Mouse (Mus musculus) thymus, adult 2 months (tissue): Measurements from ENCODE around the gene Duox1. TPM values are rescaled to one million over a fixed set of nuclear protein-coding genes. Genes with fewer than 3 reads are reported as not detected.

ENCODE experiments used
- DNase-seq: peaks from one replicate; pipeline ENCODE4 v3.0.0; 2021
- H3K27ac ChIP-seq: fragments of 200-500 bp; 2 replicates; pipeline ENCODE4 v1.5.1; 2012; ENCODE audit warnings: low read length, control low read depth; ENCODE audit not compliant: control insufficient read depth, insufficient read depth
- H3K27me3 ChIP-seq: fragments of 200-500 bp; 2 replicates; pipeline ENCODE4 v1.6.1; 2012; ENCODE audit warnings: mild to moderate bottlenecking, low read length, moderate library complexity, mixed read lengths; ENCODE audit not compliant: control insufficient read depth, insufficient read depth
- H3K36me3 ChIP-seq: fragments of 200-500 bp; 2 replicates; pipeline ENCODE4 v1.6.1; 2012; ENCODE audit warnings: mild to moderate bottlenecking, low read length, moderate library complexity; ENCODE audit not compliant: control insufficient read depth, insufficient read depth
- H3K4me1 ChIP-seq: fragments of 200-500 bp; replicated peaks from 2 replicates; pipeline ENCODE4 v1.6.1; 2012; ENCODE audit warnings: low read length; ENCODE audit not compliant: control insufficient read depth, insufficient read depth
- H3K4me3 ChIP-seq: fragments of 200-500 bp; 2 replicates; pipeline ENCODE4 v1.5.1; 2012; ENCODE audit warnings: mild to moderate bottlenecking, low read length, control low read depth, moderate library complexity; ENCODE audit not compliant: control insufficient read depth, insufficient read depth
- CTCF ChIP-seq: fragments of 200-500 bp; IDR thresholded peaks from 2 replicates; pipeline ENCODE4 v1.5.1; 2012; ENCODE audit warnings: mild to moderate bottlenecking, control low read depth, low read length, moderate library complexity, borderline replicate concordance; ENCODE audit not compliant: control insufficient read depth, poor library complexity, insufficient read depth; ENCODE audit errors: extremely low read depth
- POLR2A ChIP-seq: fragments of 200-500 bp; IDR thresholded peaks from 2 replicates; pipeline ENCODE4 v1.6.1; 2012; ENCODE audit warnings: mild to moderate bottlenecking, low read length, control low read depth, moderate library complexity; ENCODE audit not compliant: control insufficient read depth, poor library complexity, insufficient read depth; ENCODE audit errors: extremely low read depth
- WGBS: fragments of 180-500 bp; shearing (Covaris S2); methylation state at CpG from one replicate; pipeline ENCODE4 v1.1.7; 2018; 5-methylcytosine and 5-hydroxymethylcytosine counted together
- polyA plus RNA-seq: library from polyadenylated mRNA; depleted of rRNA; stranded (reverse); fragments of >200 nt; gene quantifications from 2 replicates; pipeline ENCODE4 v1.2.3, GENCODE M21; 2012

The Duox1 gene
- polyA plus RNA-seq, 1 experiment, result 0.26 TPM

GRCm38 (mm10) chr2:122372541-122372940 is 57.1 kb downstream of the Duox1 start:
- TF ChIP-seq POLR2A (no peak), CTCF (no peak)
- H3K27ac ChIP-seq, result no peak overlapping the region
- WGBS, result 96% methylated on average over 1 of the region's 1 CpGs
- H3K4me1 ChIP-seq, result peaks cover 27% of the 10 kb centered on the region
- H3K27me3 ChIP-seq, result no peaks in the 10 kb centered on the region
- DNase-seq, result no peak
- no peaks in the 10 kb centered on the region for H3K36me3 ChIP-seq
- no peak overlapping the region for H3K4me3 ChIP-seq

- DNase-seq, result no peak
- Histone ChIP-seq H3K27ac (no peak overlapping the region), H3K36me3 (no peaks in the 10 kb centered on the region), H3K4me1 (peaks cover 18% of the 10 kb centered on the region), H3K27me3 (no peaks in the 10 kb centered on the region), H3K4me3 (no peak overlapping the region)
- TF ChIP-seq CTCF (no peak), POLR2A (no peak)
- WGBS, result 83% methylated on average over 5 of the region's 5 CpGs
Observed at GRCm38 (mm10) chr2:122374012-122374411, 58.5 kb downstream of the Duox1 start.

- peaks cover 13% of the 10 kb centered on the region for H3K4me1 ChIP-seq
- no peak for DNase-seq
- 32% methylated on average over 23 of the region's 23 CpGs for WGBS
- peak overlapping the region; percentile 30; the same call in 1 of the 2 replicates for H3K4me3 ChIP-seq
- no peaks in the 10 kb centered on the region for H3K27me3 ChIP-seq
- no peak overlapping the region for H3K27ac ChIP-seq
- H3K36me3 ChIP-seq, result no peaks in the 10 kb centered on the region
- no peak for TF ChIP-seq POLR2A
- no peak for TF ChIP-seq CTCF
Observed at GRCm38 (mm10) chr2:122374666-122375331, 59.3 kb downstream of the Duox1 start.

- WGBS, result under 1% methylated on average over 32 of the region's 32 CpGs
- Histone ChIP-seq H3K4me3 (peak overlapping the region; percentile 67), H3K27me3 (no peaks in the 10 kb centered on the region), H3K4me1 (peaks cover 10% of the 10 kb centered on the region), H3K27ac (peak overlapping the region; percentile 1; the same call in 1 of the 2 replicates), H3K36me3 (no peaks in the 10 kb centered on the region)
- no peak; the same call in 1 of the 2 replicates for TF ChIP-seq POLR2A
- no peak for TF ChIP-seq CTCF
- peak; percentile 90 for DNase-seq
Observed at GRCm38 (mm10) chr2:122375391-122375991, 60.0 kb downstream of the Duox1 start.

GRCm38 (mm10) chr2:122376041-122376561 is 60.6 kb downstream of the Duox1 start:
- Histone ChIP-seq H3K27me3 (no peaks in the 10 kb centered on the region), H3K4me1 (peaks cover 11% of the 10 kb centered on the region), H3K4me3 (peak overlapping the region; percentile 67), H3K27ac (peak overlapping the region; percentile 6; the same call in 1 of the 2 replicates), H3K36me3 (no peaks in the 10 kb centered on the region)
- TF ChIP-seq POLR2A (no peak), CTCF (no peak)
- WGBS, result under 1% methylated on average over 22 of the region's 22 CpGs
- peak; percentile 55 for DNase-seq

GRCm38 (mm10) chr2:122377215-122377674 is 61.8 kb downstream of the Duox1 start:
- H3K4me3 ChIP-seq, result peak overlapping the region; percentile 83
- H3K27ac ChIP-seq, result peak overlapping the region; percentile 72; the same call in 1 of the 2 replicates
- no peaks in the 10 kb centered on the region for H3K27me3 ChIP-seq
- H3K4me1 ChIP-seq, result peaks cover 11% of the 10 kb centered on the region
- WGBS, result under 1% methylated on average over 28 of the region's 28 CpGs
- peak; percentile 96 for DNase-seq
- peak; percentile 67 for TF ChIP-seq POLR2A
- TF ChIP-seq CTCF, result no peak
- no peaks in the 10 kb centered on the region for H3K36me3 ChIP-seq
